Comparison of ENCODE assay signal across 21 mouse cellular contexts in genomic region chr1:79753456-79753855, GRCm38 (mm10). TPM values are rescaled to one million over a fixed set of nuclear protein-coding genes. Genes with fewer than 3 reads are reported as not detected.
DNase-seq lines count a peak whose midpoint lies in the region; ATAC-seq lines count a peak whose summit lies in the region.
"Had no signal": no experiment of that assay in that cellular context is flagged by ENCODE, and none has a peak within 500 bp of the region (broad histone marks: within the 10 kb centered on the region; RNA-seq: fewer than 3 reads in every experiment).

No protein-coding gene starts in this region.

- H3K27me3 ChIP-seq in megakaryocyte, embryonic 14.5 days (replicated peaks): no peaks in the 10 kb centered on the region
- H3K27me3 ChIP-seq: heart, embryonic 12.5 days; heart, embryonic 15.5 days; hindbrain, embryonic 13.5 days; intestine, embryonic 15.5 days had no signal

- H3K36me3 ChIP-seq in megakaryocyte, embryonic 14.5 days (replicated peaks; ENCODE audit: low read length): peaks cover 67% of the 10 kb centered on the region
- H3K36me3 ChIP-seq: heart, embryonic 12.5 days; heart, embryonic 15.5 days; intestine, embryonic 15.5 days had no signal

- peak overlapping the region; percentile 46 for H3K4me3 ChIP-seq in megakaryocyte, embryonic 14.5 days (replicated peaks)
- H3K4me3 ChIP-seq: heart, embryonic 12.5 days; heart, embryonic 15.5 days; hindbrain, embryonic 10.5 days; hindbrain, embryonic 13.5 days; intestine, embryonic 15.5 days had no signal

- peaks cover 97% of the 10 kb centered on the region for H3K4me1 ChIP-seq in megakaryocyte, embryonic 14.5 days
- H3K4me1 ChIP-seq: hindbrain, embryonic 10.5 days had no signal

- DNase-seq in adrenal gland, adult (ENCODE audit: inconsistent age in 2 of 2, low spot score in 1 of 2): peak; percentile 38 to 73
- DNase-seq in adrenal gland, postnatal 14 days: no peak
- DNase-seq in heart, adult 11 months: peak; percentile 51
- no peak for DNase-seq in heart, adult 9 months (ENCODE audit: low spot score in 2 of 2)
- DNase-seq: cerebellum, adult 18-20 months; cerebellum, adult 9-10 months; cerebellum, postnatal 14 days; forebrain, postnatal 0 days; gastrocnemius, postnatal 36 days; heart, postnatal 10 days; heart, postnatal 36 days had no signal

- H3K9me3 ChIP-seq in megakaryocyte, embryonic 14.5 days: no peaks in the 10 kb centered on the region
- H3K9me3 ChIP-seq: heart, embryonic 12.5 days; heart, embryonic 15.5 days; hindbrain, embryonic 10.5 days; hindbrain, embryonic 13.5 days; intestine, embryonic 15.5 days had no signal

- no peak for ATAC-seq in megakaryocyte, adult 5-6 weeks (ENCODE audit: poor library complexity, severe bottlenecking)
- ATAC-seq: activated CD4-positive, CD25-positive, alpha-beta regulatory T cell, adult 4 months; forebrain, embryonic 14.5 days; forebrain, postnatal 0 days; hindbrain, embryonic 16.5 days; intestine, embryonic 15.5 days had no signal

RNA-seq across cellular contexts. Expression of gene Mrpl44, which starts 22.4 kb away (rescaled TPM):
- 48.7 and 51.3 TPM in 2 replicates for total RNA-seq in adrenal gland, postnatal 14 days (2021)
- 23.6 and 32.1 TPM in 2 replicates for polyA plus RNA-seq in megakaryocyte, embryonic 14.5 days (2012; ENCODE audit: insufficient read depth, low replicate concordance)
- total RNA-seq in megakaryocyte, adult 5-6 weeks (2015): 18.6 and 23.2 TPM in 2 replicates
- total RNA-seq in megakaryocyte, adult 5-6 weeks (2017): 15.4 and 20.3 TPM in 2 replicates

RNA-seq across cellular contexts. Expression of gene Wdfy1, which starts 22.5 kb away (rescaled TPM):
- 36.5 and 41.0 TPM in 2 replicates for total RNA-seq in adrenal gland, postnatal 14 days (2021)
- 92.7 and 98.6 TPM in 2 replicates for polyA plus RNA-seq in megakaryocyte, embryonic 14.5 days (2012; ENCODE audit: insufficient read depth, low replicate concordance)
- 18.4 and 21.0 TPM in 2 replicates for total RNA-seq in megakaryocyte, adult 5-6 weeks (2015)
- 9.0 and 19.3 TPM in 2 replicates for total RNA-seq in megakaryocyte, adult 5-6 weeks (2017)

Comparison
In these comparisons a context has a peak if more than half of its experiments do, and no peak if none do; other contexts are left out.
1. DNase-seq: peak in adrenal gland, adult (2 of 2) and heart, adult 11 months (single experiment); none in adrenal gland, postnatal 14 days (single experiment) and heart, adult 9 months (0 of 2).